Mouse (Mus musculus): Measurements from ENCODE around the gene Ttc26.
"Not testable (repeated sequence)": the region's sequence is repeated elsewhere in the genome, so short reads cannot be mapped to it uniquely, and the experiment has no call there.

The Ttc26 gene

GRCm38 (mm10) chr6:38456425-38456824 lies 75.2 kb downstream of the Ttc26 start:
- DNase-seq (ENCODE audit: low spot score in 2 of 2), result not testable (repeated sequence)

DNA sequence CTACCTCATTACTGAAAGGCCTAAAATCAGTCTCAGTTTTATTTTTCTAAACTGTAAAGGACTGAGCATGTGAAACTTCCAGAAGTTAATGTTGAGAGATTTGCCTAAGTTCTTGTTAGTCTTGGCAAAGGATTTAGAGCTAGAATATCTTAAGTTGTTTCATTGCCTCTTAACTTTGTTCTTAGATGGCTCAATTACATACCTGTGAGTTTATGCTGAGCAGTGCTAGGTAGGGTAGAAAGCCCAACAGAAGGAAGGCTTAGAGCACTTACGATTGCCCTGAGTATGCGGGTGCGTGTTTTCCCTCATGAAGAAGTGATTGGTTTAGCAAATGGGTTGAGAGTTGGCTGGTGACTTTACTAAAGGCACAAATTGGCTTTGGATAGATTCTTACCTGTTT lies 76.8 kb downstream of the Ttc26 start:
- DNase-seq (ENCODE audit: low spot score in 2 of 2), result no peak

GRCm38 (mm10) chr6:38469591-38469990 lies 88.3 kb downstream of the Ttc26 start:
- no peak for DNase-seq (ENCODE audit: low spot score in 2 of 2)
